Mouse (Mus musculus): ENCODE measurements around the gene Lrch4.
"Not testable (repeated sequence)": the region's sequence is repeated elsewhere in the genome, so short reads cannot be mapped to it uniquely, and the experiment has no call there.

Gene Lrch4

DNA sequence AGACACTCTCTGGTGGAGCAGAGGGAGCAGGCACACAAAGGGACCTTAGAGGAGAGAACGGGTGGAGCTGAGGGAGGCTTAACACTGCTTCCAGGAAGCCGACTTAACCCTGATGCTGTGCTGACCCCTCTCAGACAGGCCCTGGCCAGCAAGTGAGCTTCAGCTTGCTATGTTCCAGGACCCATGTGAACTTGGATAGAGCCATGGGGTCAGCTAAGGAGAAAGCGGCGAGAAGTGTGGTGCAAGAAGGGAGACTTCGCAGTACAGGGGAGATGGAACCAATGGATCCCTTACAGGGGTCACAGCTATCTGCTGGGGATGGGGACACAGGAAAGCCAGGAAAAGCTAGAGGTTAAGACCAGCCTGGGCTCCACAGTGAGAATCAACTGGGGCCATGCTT is 15.8 kb upstream of the Lrch4 start:
- DNase-seq (ENCODE audit: low read depth, low spot score) = no peak

DNA sequence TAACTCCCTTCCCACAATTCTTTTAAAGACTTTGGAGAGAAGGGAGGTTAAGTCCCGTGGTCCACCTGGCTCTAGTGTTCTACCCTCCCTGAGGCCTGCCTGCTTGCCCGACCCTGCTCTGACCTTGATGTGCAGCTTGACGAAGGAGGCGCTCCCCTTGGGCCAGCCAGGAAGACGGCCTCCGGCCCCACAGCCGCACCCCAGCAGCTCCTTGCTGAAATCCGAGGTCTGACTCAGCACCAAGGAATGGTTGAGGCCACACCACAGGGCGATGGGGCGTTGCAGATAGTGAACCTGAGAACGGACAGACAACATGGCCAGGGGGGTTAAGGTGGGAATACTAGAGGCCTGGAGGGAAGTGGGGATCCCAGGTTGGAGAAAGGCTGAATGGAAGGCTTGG is 15.4 kb upstream of the Lrch4 start, which contains the start of gene Pcolce:
Gene Pcolce, minus strand, starts transcription at position 235 of the 400 bp plus-strand sequence.
- peak; percentile 74 for DNase-seq (ENCODE audit: low read depth, low spot score)

DNA sequence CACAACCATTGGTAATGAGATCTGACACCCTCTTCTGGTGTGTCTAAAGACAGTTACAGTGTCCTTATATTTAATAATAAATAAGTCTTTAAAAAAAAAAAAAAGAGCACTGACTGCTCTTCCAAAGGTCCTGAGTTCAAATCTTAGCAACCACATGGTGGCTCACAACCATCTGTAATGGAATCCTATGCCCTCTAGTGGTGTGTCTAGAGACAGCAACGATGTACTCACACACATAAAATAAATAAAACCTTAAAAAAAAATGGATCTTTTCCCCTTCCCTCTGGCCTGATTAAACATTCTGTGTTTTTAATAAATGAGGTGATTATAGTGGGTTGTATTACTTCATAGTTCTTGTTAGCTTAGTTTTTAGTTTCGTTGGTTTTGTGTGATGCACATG is 14.0 kb upstream of the Lrch4 start:
- not testable (repeated sequence) for DNase-seq (ENCODE audit: low read depth, low spot score)

DNA sequence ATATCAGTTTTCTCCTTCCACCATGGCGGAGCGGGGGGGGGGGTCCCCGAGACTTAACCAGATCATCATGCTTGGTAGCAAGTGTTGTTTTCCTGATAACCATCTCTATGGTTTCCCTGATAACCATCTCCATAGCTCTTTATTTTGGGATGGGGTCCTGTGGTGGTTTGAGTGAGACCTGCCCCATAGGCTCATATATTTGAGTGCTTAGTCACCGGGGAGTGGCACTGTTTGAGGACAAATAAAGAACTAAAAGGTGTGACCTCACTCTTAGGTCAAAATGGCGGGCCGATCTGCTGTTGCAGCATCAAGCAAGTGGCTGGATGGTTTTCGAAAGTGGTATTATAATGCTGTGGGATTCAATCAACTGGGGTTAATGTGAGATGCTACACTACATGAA is 13.6 kb upstream of the Lrch4 start:
- DNase-seq (ENCODE audit: low read depth, low spot score) = no peak

DNA sequence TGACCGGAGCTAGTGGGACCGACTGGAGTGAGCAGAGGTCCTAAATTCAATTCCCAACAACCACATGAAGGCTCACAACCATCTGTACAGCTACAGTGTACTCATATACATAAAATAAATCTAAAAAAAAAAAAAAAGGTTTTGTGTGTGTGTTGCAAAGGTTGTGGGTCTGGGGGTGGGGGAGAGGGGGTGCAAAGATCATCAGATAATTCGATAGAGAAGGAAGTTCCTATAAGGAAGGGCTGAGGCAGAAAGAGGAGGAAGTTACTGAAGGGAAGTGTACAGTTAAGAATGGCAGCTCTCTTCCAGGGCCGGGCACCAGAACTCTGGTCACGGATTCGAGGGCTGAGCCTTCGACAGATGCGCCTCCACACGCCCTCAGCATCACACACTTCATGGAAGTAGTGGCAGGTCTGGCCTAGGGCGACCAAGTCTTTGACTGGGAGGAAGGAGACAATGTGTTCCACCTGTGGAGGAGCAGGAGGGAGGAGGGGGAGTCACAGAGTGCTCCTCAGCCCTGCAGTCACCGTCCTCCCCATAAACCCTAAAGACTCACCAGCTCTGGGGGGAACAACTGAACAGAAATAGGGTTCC is 4.9 kb upstream of the Lrch4 start:
- no peak for DNase-seq (ENCODE audit: low read depth, low spot score)

DNA sequence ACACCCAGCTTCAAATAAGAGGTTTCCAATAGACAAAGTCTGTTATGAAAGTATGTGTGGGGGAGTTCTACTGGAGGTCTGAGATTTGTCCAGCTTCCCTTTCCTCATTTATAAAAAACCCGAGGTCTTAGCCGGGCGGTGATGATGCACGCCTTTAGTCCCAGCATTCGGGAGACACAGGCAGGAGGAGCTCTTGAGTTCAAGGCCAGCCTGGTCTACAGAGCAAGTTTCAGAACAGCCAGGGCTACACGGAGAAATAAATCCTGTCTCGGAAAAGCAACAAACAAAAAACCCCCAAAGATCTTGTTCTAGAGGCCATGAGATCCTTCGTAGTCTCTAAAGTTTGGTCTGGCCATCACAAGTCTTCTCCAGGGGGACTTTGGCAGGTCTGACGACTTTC is 930 bp upstream of the Lrch4 start:
- DNase-seq (ENCODE audit: low read depth, low spot score) = peak; percentile 45

DNA sequence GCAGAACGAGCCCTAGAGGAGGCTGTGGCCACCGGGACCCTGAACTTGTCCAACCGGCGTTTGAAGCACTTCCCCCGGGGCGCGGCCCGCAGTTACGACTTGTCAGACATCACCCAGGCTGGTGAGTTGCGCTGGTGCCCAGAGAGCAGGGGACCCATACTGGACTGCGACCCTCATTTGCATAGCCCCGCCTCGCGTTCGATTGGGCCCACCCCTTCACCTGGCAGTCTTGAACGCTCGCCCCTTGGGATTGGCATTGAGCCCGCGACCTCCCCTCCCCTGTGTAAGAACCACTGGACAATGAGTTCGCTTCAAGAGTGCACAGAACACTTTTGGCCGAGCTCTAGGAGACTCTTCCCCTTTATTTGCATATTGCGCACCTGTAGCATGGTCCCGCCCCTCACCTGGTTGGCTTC is 393 bp downstream of the Lrch4 start:
- DNase-seq (ENCODE audit: low read depth, low spot score) = peak; percentile 74

DNA sequence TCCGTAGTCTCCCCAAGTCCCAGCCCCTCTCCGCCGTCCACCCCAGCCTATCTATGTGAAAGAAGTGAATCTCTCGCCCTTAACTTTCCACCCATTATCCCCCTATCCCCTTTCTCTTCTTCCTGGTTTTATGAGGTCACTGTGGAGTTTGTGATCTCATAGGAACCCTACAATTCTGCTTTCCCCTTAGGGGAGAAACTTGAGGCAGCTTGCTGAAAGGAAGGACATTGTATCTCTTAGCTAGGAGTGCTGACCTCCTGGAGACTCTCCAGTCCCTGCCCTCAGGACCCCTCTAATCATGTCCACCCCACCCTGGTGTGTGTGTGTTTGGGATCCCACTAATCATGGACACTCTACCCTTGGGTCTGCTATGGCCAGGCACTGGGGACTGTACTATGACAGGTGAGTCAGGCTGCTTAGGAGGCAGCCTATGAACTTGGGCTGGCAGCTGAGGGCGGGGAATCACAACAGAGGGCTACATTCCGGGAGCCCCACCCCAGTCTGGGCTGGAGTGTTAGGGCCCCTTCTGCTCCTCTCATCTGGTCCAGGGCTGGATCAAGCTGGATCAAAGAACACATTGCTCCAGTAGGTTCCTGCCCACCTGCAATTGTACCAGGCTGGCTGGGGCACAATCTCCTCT is 1.1 kb downstream of the Lrch4 start:
- peak; percentile 94 for DNase-seq (ENCODE audit: low read depth, low spot score)

DNA sequence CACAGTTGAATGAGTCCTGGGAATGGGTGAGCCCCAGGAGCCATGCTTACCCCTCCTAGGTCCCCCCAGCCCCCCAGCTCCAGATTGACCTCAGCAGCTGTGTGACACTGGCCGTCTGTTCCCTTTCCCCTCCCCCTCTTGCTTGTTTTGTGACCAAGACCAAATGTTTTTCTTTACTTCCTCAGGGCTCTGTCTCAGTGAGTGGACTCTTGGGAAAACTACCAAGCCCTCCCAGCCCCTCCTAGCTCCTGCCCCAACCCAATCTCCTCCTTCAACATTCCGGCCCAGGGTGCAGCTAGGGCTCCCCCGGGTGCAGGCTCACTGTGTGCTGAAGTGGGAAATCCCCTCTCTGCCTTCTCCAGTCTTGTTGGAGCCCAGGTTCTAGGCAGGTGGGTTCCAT is 1.7 kb downstream of the Lrch4 start:
- peak; percentile 86 for DNase-seq (ENCODE audit: low read depth, low spot score)

DNA sequence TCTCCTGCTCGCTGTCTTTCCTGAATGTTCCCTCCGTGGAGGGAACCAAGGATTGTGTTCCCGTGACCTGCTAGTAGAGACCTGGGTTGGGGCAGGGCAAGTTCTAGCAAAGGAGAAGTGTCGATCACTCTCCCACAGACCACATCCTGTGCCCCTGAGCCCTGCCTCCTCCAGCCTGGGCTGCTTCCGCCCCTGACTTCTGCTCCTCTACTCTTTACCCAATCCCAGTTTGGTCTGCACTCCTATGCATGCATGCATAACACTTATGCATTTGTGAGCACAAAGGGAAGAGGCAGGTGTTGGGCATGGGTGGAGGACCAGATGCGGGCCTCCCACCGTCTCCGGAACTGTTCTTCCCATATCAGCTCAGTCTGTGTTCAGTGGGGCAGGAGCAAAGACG is 2.2 kb downstream of the Lrch4 start:
- DNase-seq (ENCODE audit: low read depth, low spot score) = peak; percentile 95

DNA sequence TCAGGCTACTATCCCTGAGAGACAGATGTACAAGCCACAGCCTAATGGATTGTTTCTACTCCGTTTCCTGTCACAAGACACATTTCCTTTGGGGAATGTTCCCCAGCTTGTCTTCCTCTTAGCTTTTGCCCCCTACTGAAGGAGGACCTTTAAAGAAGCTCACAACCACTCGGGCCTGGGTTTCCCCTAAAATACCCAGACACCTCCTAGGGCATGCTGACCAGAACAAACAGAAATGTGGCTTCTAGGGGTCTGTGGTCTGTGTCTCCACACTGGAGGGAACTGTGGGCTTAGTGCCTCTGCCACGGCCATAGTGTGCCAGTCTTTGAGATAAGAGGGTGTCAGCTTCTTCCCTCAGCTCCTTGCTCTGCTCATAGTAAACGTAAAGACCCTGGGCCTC is 2.7 kb downstream of the Lrch4 start:
- DNase-seq (ENCODE audit: low read depth, low spot score) = no peak

DNA sequence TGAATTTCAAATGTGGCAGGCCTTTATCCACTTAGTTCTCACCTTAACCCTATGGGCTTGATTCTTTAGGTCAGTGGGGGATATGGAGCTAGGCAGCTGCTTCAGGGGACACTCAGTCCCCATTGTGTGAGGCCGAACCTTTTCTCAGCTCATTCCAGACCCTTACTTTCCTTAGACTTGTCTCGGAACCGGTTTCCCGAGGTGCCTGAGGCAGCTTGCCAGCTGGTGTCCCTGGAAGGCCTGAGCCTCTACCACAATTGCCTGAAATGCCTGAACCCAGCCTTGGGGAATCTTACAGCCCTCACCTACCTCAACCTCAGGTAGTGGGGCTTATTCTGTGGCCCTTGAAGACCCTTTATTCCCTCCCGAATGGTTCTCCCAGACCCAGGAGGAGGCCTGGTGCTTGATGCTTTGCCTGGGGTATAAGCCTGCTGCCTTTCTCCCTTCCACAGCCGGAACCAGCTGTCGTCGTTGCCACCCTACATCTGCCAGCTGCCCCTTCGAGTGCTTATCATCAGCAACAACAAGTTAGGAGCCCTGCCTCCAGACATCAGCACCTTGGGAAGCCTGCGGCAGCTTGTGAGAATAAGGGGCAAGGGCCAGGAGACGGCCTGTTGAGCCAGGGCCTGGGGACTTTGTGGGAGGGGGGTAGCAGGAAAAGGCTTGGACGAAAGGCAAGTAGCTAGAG is 4.6 kb downstream of the Lrch4 start:
- no peak for DNase-seq (ENCODE audit: low read depth, low spot score)

DNA sequence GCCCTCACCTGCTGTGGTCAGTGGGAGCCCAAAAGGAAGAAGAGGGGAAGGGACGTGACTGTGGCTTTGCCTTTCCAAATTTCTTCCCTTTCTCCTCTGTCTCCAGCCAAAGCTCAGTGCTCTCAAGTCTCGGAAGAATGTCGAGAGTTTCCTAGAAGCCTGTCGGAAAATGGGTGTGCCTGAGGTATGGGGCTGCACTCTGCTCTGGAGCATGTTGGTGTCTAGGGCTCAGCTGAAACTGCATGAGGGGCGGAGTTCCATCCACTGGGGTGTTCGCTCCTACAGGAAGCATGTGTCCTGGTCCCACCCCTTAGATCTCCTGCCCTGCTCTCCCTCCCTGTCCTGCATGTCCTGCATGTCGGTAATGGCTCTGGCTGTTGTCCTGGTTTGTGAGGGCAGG is 10.6 kb downstream of the Lrch4 start:
- DNase-seq (ENCODE audit: low read depth, low spot score) = peak; percentile 84

DNA sequence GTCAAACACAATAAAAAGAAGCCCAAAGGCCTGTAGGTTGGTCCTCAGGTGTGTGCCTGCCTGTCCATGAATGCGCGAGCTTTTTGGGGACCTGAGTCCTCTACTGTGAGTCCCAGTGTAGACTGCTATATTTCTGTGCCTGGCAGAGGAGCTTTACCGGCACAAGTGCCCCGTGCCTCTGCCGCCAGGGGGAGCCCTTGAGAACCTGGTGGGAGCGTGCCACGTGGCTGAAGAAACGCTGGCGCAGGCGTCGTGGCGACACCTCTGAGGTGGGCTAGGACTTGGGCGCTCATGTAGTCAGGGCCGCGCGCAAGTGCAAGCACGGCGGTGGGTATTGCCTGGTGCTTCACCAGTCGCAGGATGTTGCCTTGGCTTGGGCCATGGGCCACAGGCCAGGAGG is 12.1 kb downstream of the Lrch4 start, which contains the start of gene Sap25:
Gene Sap25, plus strand, starts transcription at position 281 of the 400 bp plus-strand sequence.
- peak; percentile 95 for DNase-seq (ENCODE audit: low read depth, low spot score)

DNA sequence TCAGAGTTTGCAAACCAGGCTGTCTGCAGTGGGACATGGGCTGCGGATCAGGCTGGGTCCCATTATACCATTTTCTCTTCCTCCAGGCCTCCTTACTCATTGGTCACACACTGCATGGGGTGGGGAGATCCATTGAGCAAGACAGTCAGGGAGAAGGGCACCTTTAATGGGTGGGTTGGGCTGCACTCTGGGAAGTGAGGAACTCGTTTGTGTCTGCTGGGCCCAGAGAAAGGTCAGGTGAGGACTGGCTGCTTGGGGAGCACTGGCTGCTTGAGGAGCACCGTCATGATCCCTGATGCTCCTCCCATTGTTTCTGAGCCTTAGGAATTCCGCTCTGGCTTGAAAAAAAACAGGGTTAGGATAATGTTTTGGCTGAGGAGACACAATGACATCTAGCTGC is 14.0 kb downstream of the Lrch4 start:
- peak; percentile 80 for DNase-seq (ENCODE audit: low read depth, low spot score)

DNA sequence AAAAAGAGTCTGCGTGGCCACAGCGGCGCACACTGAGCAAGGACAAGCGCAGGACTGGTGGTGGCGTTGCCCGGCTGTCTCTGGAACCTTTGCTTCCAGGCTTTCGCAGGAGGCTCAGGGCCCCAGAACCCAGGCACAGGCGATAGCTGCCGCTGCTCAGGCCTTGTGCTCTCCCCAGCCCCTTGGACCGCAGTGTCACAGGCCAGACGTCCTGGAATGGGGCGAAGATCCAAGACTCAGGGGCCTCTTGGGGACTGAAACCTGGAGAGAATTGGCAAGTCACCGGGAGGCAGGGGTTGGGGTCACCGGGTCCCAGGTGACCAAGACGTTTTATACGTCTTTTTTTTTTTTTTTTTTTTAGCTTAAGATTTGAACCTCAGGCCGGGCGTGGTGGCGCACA is 15.6 kb downstream of the Lrch4 start:
- peak; percentile 57 for DNase-seq (ENCODE audit: low read depth, low spot score)

DNA sequence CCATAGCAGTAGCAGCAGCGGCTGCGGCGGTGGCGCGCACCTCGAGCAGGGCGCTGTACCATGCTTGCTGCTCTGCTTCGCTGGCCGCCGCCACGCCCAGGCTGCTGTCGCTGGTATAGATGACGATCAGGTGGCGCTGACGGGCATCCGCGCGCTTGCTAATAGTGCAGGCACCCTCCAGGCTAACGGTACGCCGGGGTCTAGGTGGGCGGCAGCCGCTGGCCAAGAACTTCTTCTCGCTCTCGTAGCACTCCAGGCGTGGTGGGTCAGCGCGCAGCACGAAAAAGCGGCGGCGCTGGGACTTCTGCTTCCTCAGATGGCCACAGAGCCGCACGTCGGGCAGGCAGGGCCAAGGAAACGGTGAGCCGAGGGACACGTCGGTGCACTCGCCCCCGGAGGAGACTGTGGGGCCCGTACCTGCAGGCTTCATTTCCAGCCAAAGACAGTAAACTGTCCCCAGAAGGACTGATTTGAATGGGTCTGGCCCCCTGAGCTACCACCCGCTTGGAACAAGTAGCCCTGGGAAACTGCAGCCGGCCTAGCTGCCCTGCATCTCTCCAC is 16.2 kb downstream of the Lrch4 start:
- peak; percentile 51 for DNase-seq (ENCODE audit: low read depth, low spot score)

DNA sequence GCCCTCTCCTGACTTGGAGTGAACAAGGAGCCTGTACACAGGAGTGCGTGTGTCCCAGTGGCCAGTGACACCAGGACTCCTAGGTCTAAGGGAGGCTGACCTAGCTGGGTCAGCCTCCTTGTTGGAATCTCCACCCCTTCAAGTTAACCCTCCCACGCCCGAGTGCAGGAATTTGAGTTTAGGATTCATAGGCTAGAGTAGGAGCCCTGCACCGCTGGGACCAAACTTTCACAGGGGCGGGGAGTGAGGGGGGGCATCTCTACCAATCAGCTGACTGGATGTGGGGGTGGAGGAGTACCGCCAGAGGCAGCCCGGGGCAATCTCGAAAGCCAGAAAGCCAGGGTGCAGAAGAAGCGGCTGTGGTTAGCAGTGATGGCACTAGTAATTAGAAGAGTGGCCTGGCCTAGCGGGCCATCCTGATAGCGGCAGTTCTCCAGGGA is 16.8 kb downstream of the Lrch4 start, which contains the start of gene Irs3:
Gene Irs3, minus strand, starts transcription at position 63 of the 440 bp plus-strand sequence.
- DNase-seq (ENCODE audit: low read depth, low spot score) = peak; percentile 72

DNA sequence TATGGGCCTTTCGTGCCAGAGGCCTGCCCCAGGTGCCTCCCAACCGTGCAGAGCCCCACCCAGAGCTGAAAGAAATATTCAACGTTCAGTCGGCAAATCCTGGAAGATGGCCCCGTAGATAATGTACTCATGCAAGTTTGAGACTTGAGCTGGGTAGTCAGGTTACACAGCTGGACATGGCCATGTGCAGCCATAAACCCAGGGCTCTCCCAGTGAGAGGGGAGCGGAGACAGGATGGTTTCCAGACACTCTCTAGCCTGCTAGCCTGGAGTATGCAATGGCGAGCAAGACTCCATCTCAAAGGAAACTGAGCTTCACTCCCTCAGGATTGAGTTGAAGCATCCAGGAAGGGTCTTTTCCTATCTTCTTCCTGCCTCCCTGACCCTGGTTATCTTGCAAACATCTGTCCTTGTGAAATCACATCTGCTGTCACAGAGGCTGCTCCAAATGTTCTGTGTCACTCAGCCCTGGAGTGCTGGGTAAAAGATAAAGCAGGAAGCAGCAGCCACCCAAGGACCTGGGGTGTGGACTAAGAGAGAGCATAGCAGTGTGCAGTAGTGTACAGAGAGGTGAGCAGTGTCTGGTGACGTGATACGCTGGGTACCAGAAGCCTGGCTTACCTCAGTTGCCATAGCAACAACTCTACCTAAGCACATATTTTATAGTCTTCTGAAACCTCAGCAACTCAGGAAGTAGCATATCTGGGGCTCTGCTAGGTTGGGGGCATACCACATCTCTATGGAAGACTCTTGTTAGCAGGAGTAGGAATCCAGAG is 19.1 kb downstream of the Lrch4 start:
- no peak for DNase-seq (ENCODE audit: low read depth, low spot score)

DNA sequence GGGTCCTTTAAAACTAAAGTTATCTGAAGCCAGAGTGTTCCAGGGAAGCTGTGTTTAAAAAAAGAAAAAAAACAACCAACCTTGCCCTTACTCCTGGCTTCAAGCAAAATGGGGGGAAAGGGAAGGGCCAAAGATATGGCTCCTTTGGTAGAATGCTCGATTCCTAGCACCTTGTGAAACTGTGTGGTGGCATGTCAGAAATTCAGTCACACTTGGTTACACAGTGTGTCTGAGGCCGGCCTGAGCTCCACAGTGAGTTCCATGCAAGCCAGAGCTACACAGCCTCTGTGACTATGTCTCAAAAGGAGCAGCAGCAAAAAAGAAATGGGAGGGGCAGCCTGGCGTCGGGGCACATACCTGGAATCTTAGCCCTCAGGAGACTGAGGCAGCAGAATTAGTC is 20.3 kb downstream of the Lrch4 start:
- DNase-seq (ENCODE audit: low read depth, low spot score) = no peak

DNA sequence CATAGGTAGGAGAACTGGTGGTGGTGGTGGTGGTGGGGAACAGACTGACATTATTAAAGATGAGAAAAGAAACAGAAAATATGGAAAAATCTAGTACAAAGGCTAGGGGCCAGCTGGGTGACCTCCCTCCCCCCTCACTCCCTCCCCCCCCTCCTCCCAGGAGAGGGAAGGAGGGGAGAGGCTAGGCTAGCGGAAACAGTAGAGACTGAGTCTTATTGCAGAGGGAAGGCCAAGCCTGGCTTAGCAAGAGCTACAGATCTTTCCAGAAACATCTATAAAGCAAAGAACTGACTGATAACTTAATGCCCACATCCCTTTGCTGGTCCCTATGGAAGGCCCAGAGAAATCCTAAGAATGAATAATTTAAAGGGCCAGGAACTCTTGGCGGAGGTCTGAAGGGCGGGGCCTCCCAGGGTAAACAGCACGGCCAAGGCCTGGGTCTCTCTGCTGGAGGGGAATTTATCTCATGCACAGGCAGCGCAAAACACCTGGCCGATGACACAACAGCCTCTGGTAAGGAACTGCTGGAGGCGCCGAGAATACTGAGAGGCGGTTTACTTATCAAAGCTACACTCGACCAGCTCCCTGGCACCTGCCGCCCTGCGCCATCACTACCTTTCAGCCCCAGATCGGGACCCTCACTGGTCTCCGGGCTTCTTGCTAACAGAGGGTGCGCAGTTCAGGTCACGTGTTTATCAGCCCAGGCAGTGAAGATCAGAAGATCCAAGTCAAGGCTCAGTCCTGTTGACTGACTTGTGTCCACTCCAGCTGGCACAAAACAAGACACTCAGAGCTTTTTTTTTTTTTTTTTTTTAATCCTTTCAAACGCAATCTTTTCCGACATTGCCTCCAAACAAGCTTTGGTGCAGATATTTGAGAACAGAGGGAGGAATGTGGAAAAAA is 21.0 kb downstream of the Lrch4 start:
- DNase-seq (ENCODE audit: low read depth, low spot score) = peak; percentile 73
